Mouse (Mus musculus): Measurements from ENCODE around the gene Emilin2.

Emilin2 gene

GRCm38 (mm10) chr17:71204809-71205091 is 107.0 kb downstream of the Emilin2 start:
- no peak for DNase-seq (ENCODE audit: low read depth, low spot score)

GRCm38 (mm10) chr17:71203998-71204808 is 107.6 kb downstream of the Emilin2 start:
- no peak for DNase-seq (ENCODE audit: low read depth, low spot score)
